Mouse (Mus musculus) stomach, embryonic 16.5 days (tissue): ENCODE data around the gene Hs6st3. TPM values are rescaled to one million over a fixed set of nuclear protein-coding genes. Genes with fewer than 3 reads are reported as not detected.
"Not testable (repeated sequence)": the region's sequence is repeated elsewhere in the genome, so short reads cannot be mapped to it uniquely, and the experiment has no call there.

ENCODE experiments used
- ATAC-seq: fragments of 200-750 bp; cut with Nextera tagmentation; 2 replicates; pipeline ENCODE4 v1.8.0; 2017; ENCODE audit warnings: moderate number of reproducible peaks, moderate TSS enrichment; ENCODE audit not compliant: insufficient read depth, low FRiP score
- H3K27ac ChIP-seq: fragments of 300-500 bp; sonication (generic); 2 replicates; pipeline ENCODE4 v1.5.1; 2014; ENCODE audit warnings: low read length
- H3K27me3 ChIP-seq: fragments of 300-500 bp; sonication (generic); 2 replicates; pipeline ENCODE4 v1.6.1; 2014; ENCODE audit warnings: low read length, control low read depth, mixed read lengths; ENCODE audit not compliant: control insufficient read depth, insufficient read depth
- H3K36me3 ChIP-seq: fragments of 300-500 bp; sonication (generic); 2 replicates; pipeline ENCODE4 v1.6.1; 2014; ENCODE audit warnings: low read length; ENCODE audit not compliant: control insufficient read depth, insufficient read depth
- H3K4me1 ChIP-seq: fragments of 300-500 bp; sonication (generic); 2 replicates; pipeline ENCODE4 v1.6.1; 2014; ENCODE audit warnings: low read length, control low read depth, mixed read lengths; ENCODE audit not compliant: control insufficient read depth, insufficient read depth
- H3K4me2 ChIP-seq: fragments of 300-500 bp; sonication (generic); 2 replicates; pipeline ENCODE4 v1.6.1; 2014; ENCODE audit warnings: low read depth, low read length, mixed read lengths
- H3K4me3 ChIP-seq: fragments of 300-500 bp; sonication (generic); replicated peaks from 2 replicates; pipeline ENCODE4 v1.5.1; 2014; ENCODE audit warnings: mild to moderate bottlenecking, low read length
- H3K9ac ChIP-seq: fragments of 300-500 bp; sonication (generic); 2 replicates; pipeline ENCODE4 v1.6.1; 2014; ENCODE audit warnings: low read length
- H3K9me3 ChIP-seq: fragments of 300-500 bp; sonication (generic); replicated peaks from 2 replicates; pipeline ENCODE4 v1.6.1; 2016; ENCODE audit warnings: low read length, control low read depth; ENCODE audit not compliant: control insufficient read depth
- WGBS: fragments of 180-500 bp; shearing (Covaris S2); extraction: QIAGEN DNeasy Blood & Tissue Kit; methylation state at CpG from one replicate; pipeline ENCODE4 v1.1.7; 2014; 5-methylcytosine and 5-hydroxymethylcytosine counted together
- polyA plus RNA-seq: library from polyadenylated mRNA; unstranded; fragments of >200 nt; fragmentation: Nextera tagmentation; extraction: Ambion mirVana; gene quantifications from 2 replicates; pipeline ENCODE4 v1.2.1, GENCODE M21; 2015

Hs6st3 gene
- polyA plus RNA-seq, 1 experiment from 2014 or later: not detected

- Histone ChIP-seq H3K9ac (no peak overlapping the region), H3K4me2 (no peak overlapping the region), H3K36me3 (no peaks in the 10 kb centered on the region), H3K4me3 (no peak overlapping the region), H3K27me3 (no peaks in the 10 kb centered on the region), H3K4me1 (no peaks in the 10 kb centered on the region), H3K27ac (no peak overlapping the region; the same call in 1 of the 2 replicates), H3K9me3 (no peaks in the 10 kb centered on the region)
- 68% methylated on average over 1 of the region's 1 CpGs for WGBS
- no peak for ATAC-seq
Observed at GRCm38 (mm10) chr14:119521056-119521455, 382.9 kb downstream of the Hs6st3 start.

- Histone ChIP-seq H3K4me2 (no peak overlapping the region), H3K36me3 (no peaks in the 10 kb centered on the region), H3K27me3 (no peaks in the 10 kb centered on the region), H3K4me1 (no peaks in the 10 kb centered on the region), H3K27ac (no peak overlapping the region), H3K9ac (no peak overlapping the region), H3K4me3 (no peak overlapping the region), H3K9me3 (no peaks in the 10 kb centered on the region)
- WGBS: 85% methylated on average over 13 of the region's 13 CpGs
- ATAC-seq: no peak
Observed at GRCm38 (mm10) chr14:119532889-119533546, 394.9 kb downstream of the Hs6st3 start.

GRCm38 (mm10) chr14:119540505-119540904 lies 402.4 kb downstream of the Hs6st3 start:
- no peak for ATAC-seq
- Histone ChIP-seq H3K36me3 (no peaks in the 10 kb centered on the region), H3K4me1 (no peaks in the 10 kb centered on the region), H3K27me3 (no peaks in the 10 kb centered on the region), H3K9ac (no peak overlapping the region), H3K9me3 (no peaks in the 10 kb centered on the region), H3K27ac (no peak overlapping the region), H3K4me3 (no peak overlapping the region), H3K4me2 (no peak overlapping the region)
- 80% methylated on average over 5 of the region's 5 CpGs for WGBS

GRCm38 (mm10) chr14:119544596-119544995 lies 406.5 kb downstream of the Hs6st3 start:
- no peak for ATAC-seq
- Histone ChIP-seq H3K9ac (no peak overlapping the region), H3K4me1 (no peaks in the 10 kb centered on the region), H3K27me3 (no peaks in the 10 kb centered on the region), H3K4me2 (no peak overlapping the region), H3K4me3 (no peak overlapping the region), H3K27ac (no peak overlapping the region), H3K9me3 (no peaks in the 10 kb centered on the region), H3K36me3 (no peaks in the 10 kb centered on the region)
- 50% methylated on average over 3 of the region's 3 CpGs for WGBS

- Histone ChIP-seq H3K4me3 (no peak overlapping the region), H3K9me3 (no peaks in the 10 kb centered on the region), H3K36me3 (no peaks in the 10 kb centered on the region), H3K27me3 (no peaks in the 10 kb centered on the region), H3K27ac (no peak overlapping the region), H3K4me1 (no peaks in the 10 kb centered on the region), H3K4me2 (no peak overlapping the region), H3K9ac (no peak overlapping the region)
- no peak for ATAC-seq
- WGBS: 74% methylated on average over 4 of the region's 4 CpGs
Observed at GRCm38 (mm10) chr14:119558356-119558755, 420.2 kb downstream of the Hs6st3 start.

- no peaks in the 10 kb centered on the region for H3K4me1 ChIP-seq
- H3K9ac ChIP-seq: no peak overlapping the region
Observed at GRCm38 (mm10) chr14:119582039-119582508, 443.9 kb downstream of the Hs6st3 start.

GRCm38 (mm10) chr14:119585069-119585468 lies 446.9 kb downstream of the Hs6st3 start:
- 39% methylated on average over 4 of the region's 4 CpGs for WGBS
- Histone ChIP-seq H3K36me3 (no peaks in the 10 kb centered on the region), H3K9ac (no peak overlapping the region)

More at GRCm38 (mm10) chr14:119582039-119582508, 443.9 kb downstream of the Hs6st3 start:
- Histone ChIP-seq H3K4me3 (no peak overlapping the region), H3K4me2 (no peak overlapping the region), H3K27ac (no peak overlapping the region), H3K36me3 (no peaks in the 10 kb centered on the region), H3K27me3 (no peaks in the 10 kb centered on the region), H3K9me3 (no peaks in the 10 kb centered on the region)
- WGBS: 26% methylated on average over 10 of the region's 10 CpGs
- no peak for ATAC-seq

GRCm38 (mm10) chr14:119587365-119587764 lies 449.2 kb downstream of the Hs6st3 start:
- H3K4me3 ChIP-seq, H3K27me3 ChIP-seq, H3K36me3 ChIP-seq, H3K9ac ChIP-seq, H3K4me1 ChIP-seq, ATAC-seq, H3K9me3 ChIP-seq, H3K27ac ChIP-seq, H3K4me2 ChIP-seq: not testable (repeated sequence)
- 89% methylated on average over 1 of the region's 1 CpGs for WGBS

More at GRCm38 (mm10) chr14:119585069-119585468, 446.9 kb downstream of the Hs6st3 start:
- ATAC-seq: no peak
- no peaks in the 10 kb centered on the region for H3K9me3 ChIP-seq
- H3K4me2 ChIP-seq: no peak overlapping the region
- H3K4me1 ChIP-seq: no peaks in the 10 kb centered on the region
- no peak overlapping the region for H3K4me3 ChIP-seq
- no peak overlapping the region for H3K27ac ChIP-seq
- no peaks in the 10 kb centered on the region for H3K27me3 ChIP-seq

GRCm38 (mm10) chr14:119604327-119604726 lies 466.2 kb downstream of the Hs6st3 start:
- ATAC-seq: no peak; the same call in 1 of the 2 replicates
- peak overlapping the region; percentile 41 for H3K4me2 ChIP-seq
- H3K4me1 ChIP-seq: peaks cover 4% of the 10 kb centered on the region; the same call in 1 of the 2 replicates
- no peak overlapping the region for H3K9ac ChIP-seq
- no peaks in the 10 kb centered on the region; the same call in 1 of the 2 replicates for H3K27me3 ChIP-seq
- no peak overlapping the region for H3K27ac ChIP-seq
- H3K36me3 ChIP-seq: no peaks in the 10 kb centered on the region
- no peak overlapping the region for H3K4me3 ChIP-seq
- WGBS: 25% methylated on average over 14 of the region's 14 CpGs
- H3K9me3 ChIP-seq: no peaks in the 10 kb centered on the region
